24 mouse cellular contexts compared by ENCODE assay signal in the genomic region with DNA sequence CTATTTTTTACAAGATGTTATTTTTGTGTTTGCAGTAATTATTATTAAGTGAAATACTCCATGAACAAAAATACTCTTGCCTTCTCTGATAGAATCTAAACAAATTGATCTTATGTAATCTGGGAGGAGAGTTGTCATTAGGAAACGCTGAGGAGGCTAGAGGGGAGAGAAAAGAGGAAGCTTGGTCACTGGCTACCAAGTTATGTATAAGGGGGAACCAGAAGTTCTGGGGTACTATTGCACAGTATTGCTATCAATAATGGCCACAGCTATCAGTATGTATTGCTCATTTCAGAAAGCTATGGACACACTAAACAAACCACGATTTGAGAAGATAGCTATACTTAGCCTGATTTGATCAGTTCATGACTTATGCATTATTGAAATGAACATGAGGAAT. TPM values are rescaled to one million over a fixed set of nuclear protein-coding genes. Genes with fewer than 3 reads are reported as not detected.
DNase-seq lines count a peak whose midpoint lies in the region; ATAC-seq and TF ChIP-seq lines count a peak whose summit lies in the region.
"Had no signal": no experiment of that assay in that cellular context is flagged by ENCODE, and none has a peak within 500 bp of the region (broad histone marks: within the 10 kb centered on the region; RNA-seq: fewer than 3 reads in every experiment).

No protein-coding gene starts in this region.

- H3K27me3 ChIP-seq in lung, postnatal 0 days (replicated peaks; ENCODE audit: insufficient read depth, low read length) = no peaks in the 10 kb centered on the region
- no peaks in the 10 kb centered on the region for H3K27me3 ChIP-seq in liver, embryonic 11.5 days (replicated peaks; ENCODE audit: control insufficient read depth, insufficient read depth, low read length)
- H3K27me3 ChIP-seq: CH12.LX; forebrain, embryonic 13.5 days; heart, embryonic 13.5 days; hindbrain, embryonic 12.5 days had no signal

- no peak for TF ChIP-seq EP300 in lung, postnatal 0 days (IDR thresholded peaks at IDR 0.05)

- 72% methylated on average over 2 of the region's 2 CpGs for WGBS in lung, postnatal 0 days
- WGBS in liver, embryonic 11.5 days = 52% methylated on average over 2 of the region's 2 CpGs

- no peaks in the 10 kb centered on the region for H3K9me3 ChIP-seq in lung, postnatal 0 days (ENCODE audit: low read length)
- no peaks in the 10 kb centered on the region for H3K9me3 ChIP-seq in liver, embryonic 11.5 days (ENCODE audit: control insufficient read depth, low read length)
- H3K9me3 ChIP-seq: embryonic facial prominence, embryonic 10.5 days; forebrain, embryonic 13.5 days; heart, embryonic 13.5 days; hindbrain, embryonic 12.5 days had no signal

- H3K9ac ChIP-seq in lung, postnatal 0 days (replicated peaks; ENCODE audit: low read depth) = no peak overlapping the region
- H3K9ac ChIP-seq in liver, embryonic 11.5 days (ENCODE audit: low read depth, low read length) = no peak overlapping the region
- H3K9ac ChIP-seq: forebrain, embryonic 13.5 days; forebrain, postnatal 0 days; heart, embryonic 13.5 days; hindbrain, embryonic 12.5 days had no signal

- no peak overlapping the region for H3K27ac ChIP-seq in lung, postnatal 0 days (ENCODE audit: low read length)
- no peak overlapping the region for H3K27ac ChIP-seq in liver, embryonic 11.5 days (ENCODE audit: low read depth, low read length)
- H3K27ac ChIP-seq: embryonic facial prominence, embryonic 10.5 days; forebrain, embryonic 13.5 days; heart, embryonic 13.5 days; hindbrain, embryonic 12.5 days had no signal

- no peaks in the 10 kb centered on the region for H3K36me3 ChIP-seq in lung, postnatal 0 days (ENCODE audit: insufficient read depth, low read length)
- H3K36me3 ChIP-seq in liver, embryonic 11.5 days (ENCODE audit: control insufficient read depth, insufficient read depth, low read length) = no peaks in the 10 kb centered on the region
- H3K36me3 ChIP-seq: embryonic facial prominence, embryonic 10.5 days; heart, embryonic 13.5 days; hindbrain, embryonic 12.5 days had no signal

- no peak overlapping the region for H3K4me2 ChIP-seq in lung, postnatal 0 days (replicated peaks; ENCODE audit: low read depth, low read length)
- H3K4me2 ChIP-seq in liver, embryonic 11.5 days = no peak overlapping the region
- H3K4me2 ChIP-seq: forebrain, embryonic 13.5 days; heart, embryonic 13.5 days; hindbrain, embryonic 12.5 days had no signal

- no peak overlapping the region for H3K4me3 ChIP-seq in lung, postnatal 0 days (ENCODE audit: low read depth, low read length)
- no peak overlapping the region for H3K4me3 ChIP-seq in liver, embryonic 11.5 days (ENCODE audit: low read depth, low read length)
- H3K4me3 ChIP-seq: embryonic facial prominence, embryonic 10.5 days; forebrain, embryonic 13.5 days; heart, embryonic 13.5 days; hindbrain, embryonic 12.5 days had no signal

- peak; percentile 7 for DNase-seq in lung, postnatal 0 days (ENCODE audit: low spot score)
- no peak for DNase-seq in lung, postnatal 4 days
- DNase-seq in embryo, embryonic 10.5 days (ENCODE audit: low spot score) = no peak
- no peak for DNase-seq in layer of hippocampus, adult 9-10 months (ENCODE audit: low spot score)
- DNase-seq in liver, embryonic 11.5 days (ENCODE audit: low spot score) = no peak
- DNase-seq: adrenal gland, postnatal 10 days; cerebellum, adult 11 months; cerebellum, adult 9-10 months; cerebellum, postnatal 25 days; forebrain, postnatal 0 days; gastrocnemius, postnatal 14 days; heart, postnatal 36 days had no signal

- TF ChIP-seq CTCF in lung, postnatal 0 days (IDR thresholded peaks at IDR 0.05) = no peak

- no peak for ATAC-seq in lung, postnatal 0 days
- ATAC-seq in granulocyte monocyte progenitor cell, adult 5-6 weeks (replicated peaks; ENCODE audit: poor library complexity, severe bottlenecking) = peak; percentile 100
- peak; percentile 82 for ATAC-seq in monocyte, adult 5-6 weeks (replicated peaks; ENCODE audit: insufficient number of reproducible peaks, low FRiP score, low TSS enrichment, poor library complexity, severe bottlenecking)
- ATAC-seq in liver, embryonic 11.5 days (replicated peaks; ENCODE audit: low FRiP score) = no peak
- ATAC-seq: forebrain, embryonic 13.5 days; forebrain, postnatal 0 days; hindbrain, embryonic 16.5 days; inflammation-experienced regulatory T-cells, adult 6 months had no signal

- H3K4me1 ChIP-seq in lung, postnatal 0 days (ENCODE audit: insufficient read depth, low read depth, low read length) = no peaks in the 10 kb centered on the region
- no peaks in the 10 kb centered on the region for H3K4me1 ChIP-seq in liver, embryonic 11.5 days (replicated peaks; ENCODE audit: control insufficient read depth, insufficient read depth, low read length)
- H3K4me1 ChIP-seq: embryonic facial prominence, embryonic 10.5 days; forebrain, embryonic 13.5 days; heart, embryonic 13.5 days; hindbrain, embryonic 12.5 days had no signal

RNA-seq across cellular contexts. Expression of a gene that starts 36.3 kb away (rescaled TPM):
- polyA plus RNA-seq in lung, postnatal 0 days (2015; fragmentation: Nextera tagmentation; extraction: Ambion mirVana) = 0.33 and 0.39 TPM in 2 replicates
- not detected in 2 replicates for total RNA-seq in granulocyte monocyte progenitor cell, adult 5-6 weeks (2014; fragmentation: Nextera tagmentation)
- total RNA-seq in granulocyte monocyte progenitor cell, adult 5-6 weeks (2017) = not detected in 2 replicates
- total RNA-seq in monocyte, adult 5-6 weeks (2017) = 0.86 to 1.5 TPM in 2 of 3 replicates, not detected in the other
- not detected in 2 replicates for polyA plus RNA-seq in liver, embryonic 11.5 days (2014; fragmentation: Nextera tagmentation; extraction: Ambion mirVana)
- total RNA-seq: adrenal gland, postnatal 10 days; CH12.LX; forebrain, postnatal 0 days; gastrocnemius, adult 18-20 months; gastrocnemius, postnatal 14 days; heart, postnatal 36 days had no signal
- polyA plus RNA-seq: brain, embryonic 14.5 days; embryonic facial prominence, embryonic 10.5 days; forebrain, embryonic 13.5 days; forebrain, postnatal 0 days; heart, embryonic 13.5 days; heart, postnatal 0 days; hindbrain, embryonic 12.5 days; hindbrain, embryonic 16.5 days had no signal

Comparison
In these comparisons a context has a peak if more than half of its experiments do, and no peak if none do; other contexts are left out.
1. ATAC-seq: peak in granulocyte monocyte progenitor cell, adult 5-6 weeks (single experiment) and monocyte, adult 5-6 weeks (single experiment); none in lung, postnatal 0 days (single experiment) and liver, embryonic 11.5 days (single experiment).